Mouse (Mus musculus) urinary bladder, postnatal 10 days (tissue): ENCODE results near the gene Vmn1r14.
"Not testable (repeated sequence)": the region's sequence is repeated elsewhere in the genome, so short reads cannot be mapped to it uniquely, and the experiment has no call there.

Experiments
- DNase-seq: peaks from one replicate; pipeline ENCODE4 v3.0.0; 2022; ENCODE audit warnings: low spot score

Vmn1r14 gene

GRCm38 (mm10) chr6:57231386-57231785 is at the start of gene Vmn1r14:
TSS of gene Vmn1r14 (plus strand) at chr6:57231686.
- DNase-seq = no peak

- DNase-seq = not testable (repeated sequence)
Observed at GRCm38 (mm10) chr6:57190016-57190415, 41.5 kb upstream of the Vmn1r14 start.

GRCm38 (mm10) chr6:57202990-57203389 is 28.5 kb upstream of the Vmn1r14 start, which contains the start of gene Vmn1r13:
TSS of gene Vmn1r13 (plus strand) at chr6:57203290.
- DNase-seq = not testable (repeated sequence)

- DNase-seq = no peak
Observed at GRCm38 (mm10) chr6:57257652-57258051, 26.2 kb downstream of the Vmn1r14 start, which contains the start of gene Vmn1r15. TSS of gene Vmn1r15 (plus strand) at chr6:57257952.

- DNase-seq = no peak
Observed at GRCm38 (mm10) chr6:57260990-57261389, 29.5 kb downstream of the Vmn1r14 start.

GRCm38 (mm10) chr6:57271881-57272280 is 40.4 kb downstream of the Vmn1r14 start:
- no peak for DNase-seq

- no peak for DNase-seq
Observed at GRCm38 (mm10) chr6:57272517-57272916, 41.0 kb downstream of the Vmn1r14 start.

GRCm38 (mm10) chr6:57278952-57279351 is 47.5 kb downstream of the Vmn1r14 start:
- DNase-seq = no peak
